Mouse (Mus musculus) forebrain, postnatal 0 days (tissue): ENCODE data around the gene Gm6034. TPM values are rescaled to one million over a fixed set of nuclear protein-coding genes. Genes with fewer than 3 reads are reported as not detected.
A peak's percentile ranks its signal among the peaks of the same experiment; 100 is the strongest.
"Not testable (repeated sequence)": the region's sequence is repeated elsewhere in the genome, so short reads cannot be mapped to it uniquely, and the experiment has no call there.

Experiments
- ATAC-seq: fragments of 200-750 bp; cut with Nextera tagmentation; 2 replicates; pipeline ENCODE4 v1.8.0; 2017; ENCODE audit warnings: mild to moderate bottlenecking, moderate library complexity
- DNase-seq: peaks from one replicate; pipeline ENCODE4 v3.0.0-alpha.2; 2015
- H3K27ac ChIP-seq: fragments of 300-500 bp; sonication (generic); 2 replicates; pipeline ENCODE4 v1.5.1; 2014; ENCODE audit warnings: low read depth, mild to moderate bottlenecking, antibody characterized with exemption, low read length, moderate library complexity, mixed read lengths
- H3K27me3 ChIP-seq: fragments of 300-500 bp; sonication (generic); 2 replicates; pipeline ENCODE4 v1.6.1; 2014; ENCODE audit warnings: mild to moderate bottlenecking, low read length, mixed read lengths; ENCODE audit not compliant: insufficient read depth
- H3K36me3 ChIP-seq: fragments of 300-500 bp; sonication (generic); 2 replicates; pipeline ENCODE4 v1.6.1; 2014; ENCODE audit warnings: mild to moderate bottlenecking, moderate library complexity; ENCODE audit not compliant: insufficient read depth
- H3K4me1 ChIP-seq: fragments of 300-500 bp; sonication (generic); 2 replicates; pipeline ENCODE4 v1.6.1; 2014; ENCODE audit warnings: antibody characterized with exemption; ENCODE audit not compliant: insufficient read depth
- H3K4me2 ChIP-seq: fragments of 300-500 bp; sonication (generic); 2 replicates; pipeline ENCODE4 v1.6.1; 2014; ENCODE audit warnings: low read depth, mild to moderate bottlenecking, moderate library complexity
- H3K4me3 ChIP-seq: fragments of 300-500 bp; sonication (generic); 2 replicates; pipeline ENCODE4 v1.5.1; 2014; ENCODE audit warnings: low read depth, low read length, mixed read lengths
- H3K9ac ChIP-seq: fragments of 300-500 bp; sonication (generic); 2 replicates; pipeline ENCODE4 v1.6.1; 2014; ENCODE audit warnings: mild to moderate bottlenecking
- H3K9me3 ChIP-seq: fragments of 300-500 bp; sonication (generic); 2 replicates; pipeline ENCODE4 v1.6.1; 2016; ENCODE audit warnings: low read length
- CTCF ChIP-seq: sonication (generic); IDR thresholded peaks from 2 replicates; pipeline ENCODE4 v1.5.1; 2016; ENCODE audit warnings: antibody characterized with exemption, control low read depth, low read depth
- WGBS: fragments of 180-500 bp; shearing (Covaris S2); extraction: QIAGEN DNeasy Blood & Tissue Kit; methylation state at CpG from one replicate; pipeline ENCODE4 v1.1.7; 2014; 5-methylcytosine and 5-hydroxymethylcytosine counted together
- polyA plus RNA-seq: library from polyadenylated mRNA; unstranded; fragments of >200 nt; fragmentation: Nextera tagmentation; extraction: Ambion mirVana; gene quantifications from 2 replicates; pipeline ENCODE4 v1.2.1, GENCODE M21; 2015
- total RNA-seq: library from RNA; depleted of rRNA; stranded (reverse); fragments of >200 nt; gene quantifications from 2 replicates; pipeline ENCODE4 v1.2.3, GENCODE M21; 2014

Gm6034 gene
- total and polyA plus RNA-seq, 2 experiments from 2014 or later: not detected

DNA sequence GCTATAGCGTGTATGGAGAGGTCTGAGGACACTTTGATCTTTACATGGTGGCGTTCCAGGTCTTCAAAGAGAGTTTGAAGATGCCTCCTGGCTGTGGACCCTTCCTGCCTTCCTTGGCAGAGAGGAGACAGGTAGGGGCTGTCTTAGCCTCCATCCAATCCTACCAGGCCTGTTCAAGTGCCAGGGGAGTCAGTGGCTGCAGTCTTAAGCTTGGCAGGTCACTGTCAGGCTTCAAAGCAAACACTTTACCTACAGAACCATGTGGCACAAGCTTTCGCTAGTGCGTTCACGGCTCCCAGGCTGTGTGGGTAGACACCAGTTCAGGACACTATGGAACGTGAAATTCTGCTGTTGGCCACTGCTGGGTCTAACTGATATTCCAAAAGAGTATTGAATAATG is 19.8 kb upstream of the Gm6034 start:
- TF ChIP-seq CTCF: no peak
- whole genome bisulfite sequencing: 92% methylated on average over 6 of the region's 6 CpGs

DNA sequence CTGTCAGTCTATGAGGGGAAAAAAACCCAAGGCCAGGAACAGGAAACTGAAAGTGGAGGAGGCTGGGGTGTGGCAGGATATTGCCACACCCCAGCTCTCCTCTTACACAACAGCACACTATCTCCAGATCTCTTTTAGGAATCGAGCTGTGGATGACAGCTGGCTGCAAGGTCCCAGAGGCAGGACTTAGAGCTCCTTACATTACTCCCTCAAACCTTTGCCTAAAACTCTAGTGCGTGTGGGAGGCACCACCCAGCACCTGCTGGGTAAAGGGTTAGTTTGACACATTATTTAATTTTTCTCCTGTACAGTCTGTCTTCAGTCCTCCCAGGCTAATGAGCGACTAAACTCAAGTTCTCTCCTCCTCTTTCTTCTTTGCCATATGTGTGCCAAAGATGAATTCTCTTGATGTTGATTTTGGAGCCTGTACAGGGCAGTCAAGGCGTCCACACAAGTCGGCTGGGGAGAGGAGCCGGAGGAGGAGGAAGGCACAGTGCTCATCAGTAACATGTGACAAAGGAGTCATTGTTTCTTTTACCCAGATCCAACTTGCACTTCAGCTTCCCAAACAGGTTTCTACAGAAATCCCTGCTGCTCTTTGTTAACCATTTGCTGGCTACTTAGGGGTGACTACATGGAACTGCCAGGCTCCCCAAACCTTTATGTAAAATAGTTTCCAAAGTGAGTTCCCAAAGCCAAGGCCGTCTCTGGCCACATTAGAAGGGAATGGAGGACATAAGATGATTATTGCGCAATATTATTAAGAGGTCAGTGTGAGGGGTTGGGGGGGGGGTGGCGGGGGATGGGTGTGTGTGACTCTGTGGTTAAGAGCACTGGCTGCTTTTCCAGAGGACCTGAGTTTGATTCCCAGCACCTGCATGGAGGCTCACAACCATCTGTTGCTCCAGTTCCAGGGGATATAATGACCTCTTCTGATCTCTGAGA is 18.8 kb upstream of the Gm6034 start:
- DNase-seq (no peak), ATAC-seq (no peak)
- H3K9ac ChIP-seq: no peak overlapping the region
- no peaks in the 10 kb centered on the region for H3K27me3 ChIP-seq
- H3K36me3 ChIP-seq: no peaks in the 10 kb centered on the region
- H3K4me3 ChIP-seq: no peak overlapping the region
- WGBS: 58% methylated on average over 9 of the region's 9 CpGs
- H3K4me2 ChIP-seq: no peak overlapping the region
- no peak for TF ChIP-seq CTCF
- H3K27ac ChIP-seq: no peak overlapping the region
- H3K9me3 ChIP-seq: no peaks in the 10 kb centered on the region
- H3K4me1 ChIP-seq: no peaks in the 10 kb centered on the region

More for the DNA sequence above, 19.8 kb upstream of the Gm6034 start:
- Histone ChIP-seq H3K4me2 (no peak overlapping the region), H3K4me1 (no peaks in the 10 kb centered on the region), H3K4me3 (no peak overlapping the region), H3K9ac (no peak overlapping the region), H3K27me3 (no peaks in the 10 kb centered on the region), H3K36me3 (no peaks in the 10 kb centered on the region), H3K27ac (no peak overlapping the region), H3K9me3 (no peaks in the 10 kb centered on the region)
- no peak for ATAC-seq
- no peak for DNase-seq

DNA sequence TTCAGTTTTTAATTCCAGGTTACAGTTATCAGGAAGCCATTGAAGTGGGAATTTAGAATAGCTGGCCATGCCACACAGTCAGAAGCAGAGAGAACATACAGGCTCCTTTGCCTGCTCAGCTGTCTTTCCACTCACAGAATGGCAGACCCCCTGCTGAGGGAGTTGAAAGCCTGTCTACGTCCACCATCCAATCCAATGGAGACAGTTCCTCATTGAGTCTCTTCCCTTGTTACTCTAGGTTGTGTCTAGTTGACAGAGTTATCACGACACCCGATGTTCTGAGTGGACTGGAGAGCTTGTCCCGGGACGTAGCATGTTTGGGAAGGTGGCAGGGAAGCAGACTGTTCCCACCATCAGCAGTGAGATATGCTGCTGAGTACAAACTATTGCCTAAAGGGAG is 17.6 kb upstream of the Gm6034 start:
- Histone ChIP-seq H3K4me2 (no peak overlapping the region), H3K9me3 (no peaks in the 10 kb centered on the region), H3K9ac (no peak overlapping the region), H3K4me3 (no peak overlapping the region), H3K36me3 (no peaks in the 10 kb centered on the region), H3K27me3 (no peaks in the 10 kb centered on the region), H3K27ac (no peak overlapping the region), H3K4me1 (no peaks in the 10 kb centered on the region)
- ATAC-seq (no peak), DNase-seq (no peak)
- 58% methylated on average over 5 of the region's 5 CpGs for WGBS
- no peak for TF ChIP-seq CTCF

DNA sequence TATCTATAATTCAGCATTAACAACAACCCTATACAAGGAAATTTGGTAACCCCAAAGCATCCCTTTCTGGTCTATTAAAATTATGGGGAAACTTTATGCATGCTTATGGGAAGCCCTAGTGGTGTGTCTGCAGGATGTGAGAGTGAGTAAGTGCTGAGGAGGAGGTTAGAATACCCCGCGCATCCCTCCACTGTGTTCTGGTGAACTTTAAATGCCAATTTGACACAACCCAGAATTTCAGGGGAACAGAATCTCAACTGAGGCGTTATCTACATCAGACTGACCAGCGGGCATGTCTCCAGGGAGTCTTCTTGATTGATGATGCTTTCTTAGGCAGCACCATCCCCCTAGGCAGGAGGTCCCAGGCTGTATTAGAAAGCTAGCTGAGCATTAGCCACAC is 16.9 kb upstream of the Gm6034 start:
- Histone ChIP-seq H3K4me2 (no peak overlapping the region), H3K27ac (no peak overlapping the region), H3K36me3 (no peaks in the 10 kb centered on the region), H3K4me1 (no peaks in the 10 kb centered on the region), H3K9me3 (no peaks in the 10 kb centered on the region), H3K27me3 (no peaks in the 10 kb centered on the region), H3K4me3 (no peak overlapping the region), H3K9ac (no peak overlapping the region)
- DNase-seq: no peak
- no peak for TF ChIP-seq CTCF
- ATAC-seq: no peak
- WGBS: 89% methylated on average over 4 of the region's 4 CpGs

DNA sequence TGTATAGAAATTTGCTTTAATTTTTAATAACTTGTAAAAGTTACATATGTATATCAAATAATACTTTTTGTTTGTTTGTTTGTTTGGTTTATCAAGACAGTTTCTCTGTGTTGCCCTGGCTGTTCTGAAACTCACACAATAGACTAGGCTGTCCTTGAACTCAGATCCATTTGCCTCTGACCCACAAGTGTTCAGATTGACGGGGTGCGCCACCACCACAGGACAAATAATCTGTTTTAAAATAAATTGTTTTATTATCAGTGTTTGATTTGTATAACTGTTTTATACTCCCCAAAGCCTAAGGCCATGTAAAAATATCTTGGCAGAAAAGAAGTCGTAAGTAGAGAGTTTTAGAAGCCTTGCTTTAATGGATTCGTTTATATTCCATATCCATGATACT is 15.1 kb upstream of the Gm6034 start:
- 96% methylated on average over 4 of the region's 4 CpGs for WGBS
- no peak for ATAC-seq
- no peaks in the 10 kb centered on the region for H3K36me3 ChIP-seq
- H3K4me3 ChIP-seq: no peak overlapping the region
- no peak overlapping the region for H3K4me2 ChIP-seq
- H3K27ac ChIP-seq: no peak overlapping the region
- no peak for DNase-seq
- no peak for TF ChIP-seq CTCF
- no peaks in the 10 kb centered on the region for H3K27me3 ChIP-seq
- H3K4me1 ChIP-seq: 0 out of 2 replicates have a peak, but pooled peaks cover 2% of the 10 kb centered on the region
- H3K9me3 ChIP-seq: no peaks in the 10 kb centered on the region
- no peak overlapping the region for H3K9ac ChIP-seq

DNA sequence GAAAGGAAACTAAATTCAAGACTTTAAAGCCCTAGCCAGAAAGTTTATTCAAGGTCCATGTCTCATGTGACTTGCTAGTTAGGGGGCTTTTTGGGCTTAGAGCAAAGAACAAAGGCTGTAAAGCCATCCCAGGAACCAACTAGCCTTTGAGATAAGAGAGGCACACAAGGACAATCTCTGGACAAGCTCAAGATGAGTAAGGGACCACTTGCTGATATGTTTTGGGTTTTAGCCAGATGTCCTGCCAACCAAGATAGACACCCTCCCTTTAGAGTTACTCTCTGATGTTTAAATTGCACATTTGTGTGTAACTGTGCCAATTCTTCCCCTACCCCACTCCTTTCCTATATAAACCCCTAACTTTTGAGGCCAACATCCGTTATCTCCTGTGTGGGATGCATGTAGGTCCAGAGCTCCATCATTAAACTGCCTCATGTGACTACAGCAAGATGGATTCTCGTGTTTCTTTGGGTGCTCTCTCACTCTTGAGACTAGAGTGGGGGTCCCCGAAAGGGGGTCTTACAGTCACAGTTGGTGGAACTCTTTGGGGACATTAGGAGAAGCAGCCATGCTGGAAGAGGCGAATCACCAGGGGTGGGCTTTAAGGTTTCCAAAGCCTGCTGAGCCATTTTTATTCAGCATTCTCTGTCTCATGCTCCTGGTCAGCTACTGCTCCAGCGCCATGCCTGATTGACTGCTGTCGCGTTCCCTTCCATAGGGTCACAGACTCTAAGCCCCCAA is 13.7 kb upstream of the Gm6034 start:
- DNase-seq (no peak), ATAC-seq (no peak)
- H3K27ac ChIP-seq: no peak overlapping the region
- no peak for TF ChIP-seq CTCF
- 0 out of 2 replicates have a peak, but pooled peaks cover 2% of the 10 kb centered on the region for H3K4me1 ChIP-seq
- no peaks in the 10 kb centered on the region for H3K36me3 ChIP-seq
- no peak overlapping the region for H3K9ac ChIP-seq
- no peak overlapping the region for H3K4me2 ChIP-seq
- no peaks in the 10 kb centered on the region for H3K27me3 ChIP-seq
- H3K4me3 ChIP-seq: no peak overlapping the region
- H3K9me3 ChIP-seq: no peaks in the 10 kb centered on the region
- WGBS: 90% methylated on average over 7 of the region's 7 CpGs

DNA sequence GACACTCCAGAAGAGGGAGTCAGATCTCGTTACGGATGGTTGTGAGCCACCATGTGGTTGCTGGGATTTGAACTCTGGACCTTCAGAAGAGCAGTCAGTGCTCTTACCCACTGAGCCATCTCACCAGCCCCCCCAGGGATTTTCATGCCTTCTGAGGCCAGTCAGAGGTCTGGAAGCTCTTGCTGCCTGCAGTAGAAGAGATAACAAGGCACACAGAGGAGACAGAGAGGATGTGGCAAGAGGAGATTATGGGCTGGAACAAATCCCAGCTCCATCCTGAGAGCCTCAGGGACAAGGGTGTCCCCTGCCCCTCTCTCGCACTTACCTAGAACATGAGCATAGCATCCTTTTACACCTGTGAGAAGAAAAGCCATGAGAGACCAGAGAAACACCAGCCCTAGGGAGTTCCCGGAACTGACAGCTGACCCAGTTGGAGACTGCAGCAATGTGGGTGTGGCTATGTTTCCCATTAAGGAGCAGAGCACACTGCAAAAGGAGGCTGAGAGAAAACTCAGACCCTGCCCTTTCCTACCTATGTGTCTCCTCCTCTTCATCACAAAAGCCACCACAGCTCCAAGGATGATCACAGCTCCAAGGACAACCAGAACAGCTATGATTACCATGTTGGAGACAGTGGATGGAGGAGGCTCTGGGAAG is 12.6 kb upstream of the Gm6034 start:
- not testable (repeated sequence) for H3K4me3 ChIP-seq, H3K4me1 ChIP-seq, H3K4me2 ChIP-seq, H3K27ac ChIP-seq, H3K9me3 ChIP-seq, H3K36me3 ChIP-seq, H3K9ac ChIP-seq, DNase-seq, H3K27me3 ChIP-seq, ATAC-seq
- 74% methylated on average over 2 of the region's 4 CpGs for WGBS

DNA sequence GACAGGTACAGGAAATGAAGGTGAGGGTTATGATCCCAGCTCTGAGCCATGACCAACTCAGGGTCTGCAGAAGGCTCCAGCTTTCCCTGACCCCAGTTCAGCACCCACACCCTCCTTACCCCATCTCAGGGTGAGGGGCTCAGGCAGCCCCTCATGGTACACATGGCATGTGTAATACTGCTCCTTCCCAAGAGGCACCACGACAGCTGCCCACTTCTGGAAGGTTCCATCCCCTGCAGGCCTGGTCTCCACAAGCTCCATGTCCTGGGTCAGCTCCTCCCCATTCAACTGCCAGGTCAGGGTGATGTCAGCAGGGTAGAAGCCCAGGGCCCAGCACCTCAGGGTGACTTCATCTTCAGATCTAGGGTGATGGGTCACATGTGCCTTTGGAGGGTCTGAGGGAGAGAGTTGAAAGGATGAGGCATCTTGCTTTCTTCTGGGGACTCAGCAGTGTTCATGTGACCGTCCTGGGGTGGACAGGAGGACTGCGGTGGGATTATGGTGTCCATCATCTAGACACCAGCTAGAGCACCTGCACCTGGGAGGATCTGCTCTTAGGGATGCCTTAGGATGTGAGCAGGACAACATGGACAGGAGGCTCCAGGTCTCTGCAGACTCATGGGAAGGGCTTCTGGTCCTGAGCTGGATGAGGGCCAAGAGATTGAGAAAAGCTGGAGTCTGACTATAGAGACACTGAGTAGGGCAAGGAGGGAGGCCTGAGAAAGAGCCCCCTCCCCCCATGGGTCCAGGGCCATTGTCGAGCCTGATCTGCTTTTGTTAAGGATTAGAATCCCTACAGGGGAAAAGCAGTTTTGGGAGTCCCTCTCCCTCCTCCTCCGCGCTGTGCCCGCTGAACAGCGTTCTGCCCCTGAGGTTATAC is 11.8 kb upstream of the Gm6034 start:
- not testable (repeated sequence) for H3K27ac ChIP-seq, H3K27me3 ChIP-seq, H3K9me3 ChIP-seq, H3K36me3 ChIP-seq, H3K4me1 ChIP-seq
- ATAC-seq (0 out of 2 replicates have a peak, but pooled peaks have one; percentile 5), DNase-seq (peak; percentile 7)
- 36% methylated on average over 8 of the region's 8 CpGs for WGBS
- H3K4me2 ChIP-seq: peak overlapping the region; percentile 91
- H3K4me3 ChIP-seq: peak overlapping the region; percentile 37
- H3K9ac ChIP-seq: peak overlapping the region; percentile 39; the same call in 1 of the 2 replicates
